Mouse (Mus musculus) CH12.LX (cell line): ENCODE measurements around the gene Hebp1. TPM values are rescaled to one million over a fixed set of nuclear protein-coding genes. Genes with fewer than 3 reads are reported as not detected.

ENCODE experiments used
- DNase-seq: peaks from one replicate; pipeline ENCODE4 v3.0.0-alpha.2; 2013; ENCODE audit errors: extremely low read depth
- H3K27ac ChIP-seq: 2 replicates; pipeline ENCODE4 v1.5.1; 2012; ENCODE audit warnings: low read depth, mild to moderate bottlenecking, control low read depth, moderate library complexity; ENCODE audit not compliant: insufficient read depth
- H3K27me3 ChIP-seq: replicated peaks from 2 replicates; pipeline ENCODE3; 2012; ENCODE audit warnings: inconsistent platforms
- H3K36me3 ChIP-seq, 2 experiments: replicated peaks in 1 of 2; 2 replicates each; pipeline versions ENCODE3 to v1.6.1; 2012; ENCODE audit warnings: inconsistent platforms in 1 of 2, low read length in 1 of 2, mild to moderate bottlenecking in 1 of 2, mixed read lengths in 1 of 2, moderate library complexity in 1 of 2; ENCODE audit not compliant: control insufficient read depth in 1 of 2, insufficient read depth in 1 of 2
- H3K4me1 ChIP-seq, 2 experiments: 2 replicates each; pipeline ENCODE4 v1.6.1; 2012; ENCODE audit warnings: inconsistent platforms in 1 of 2, moderate library complexity in 1 of 2; ENCODE audit not compliant: insufficient read depth in 2 of 2, control insufficient read depth in 1 of 2
- H3K4me2 ChIP-seq: 2 replicates; pipeline ENCODE4 v1.6.1; 2012; ENCODE audit warnings: low read depth, mild to moderate bottlenecking, control low read depth; ENCODE audit not compliant: poor library complexity, insufficient read depth, severe bottlenecking
- H3K4me3 ChIP-seq, 3 experiments: fragments of 150-350 bp in 1 of 3; sonication (generic) in 1 of 3; replicated peaks in 1 of 3; 2 replicates each; pipeline versions ENCODE3 to v1.5.1; 2011 to 2012; ENCODE audit warnings: low read depth in 2 of 3, low read length in 2 of 3, mild to moderate bottlenecking in 2 of 3, moderate library complexity in 2 of 3, control low read depth in 1 of 3, improper control_type of control experiment in 1 of 3, inconsistent platforms in 1 of 3, mixed read lengths in 1 of 3; ENCODE audit not compliant: poor library complexity in 1 of 3
- H3K79me2 ChIP-seq: replicated peaks from 2 replicates; pipeline ENCODE4 v1.6.1; 2012; ENCODE audit warnings: mild to moderate bottlenecking, moderate library complexity; ENCODE audit not compliant: control insufficient read depth, poor library complexity, insufficient read depth, severe bottlenecking; ENCODE audit errors: extremely low read depth
- H3K9ac ChIP-seq: 2 replicates; pipeline ENCODE4 v1.6.1; 2012; ENCODE audit warnings: low read depth, mild to moderate bottlenecking, control low read depth, moderate library complexity; ENCODE audit not compliant: insufficient read depth
- H3K9me3 ChIP-seq: replicated peaks from 2 replicates; pipeline ENCODE3; 2012; ENCODE audit warnings: low read length, inconsistent platforms, mixed read lengths
- CHD2 ChIP-seq: IDR thresholded peaks from 2 replicates; pipeline ENCODE4 v1.6.1; 2011; ENCODE audit warnings: low read length, improper control_type of control experiment
- CTCF ChIP-seq, 2 experiments: IDR thresholded peaks in 1 of 2; conservative IDR thresholded peaks in 1 of 2; 2 replicates each; pipeline ENCODE4 v1.5.1; 2011 to 2012; ENCODE audit warnings: low read depth in 2 of 2, low read length in 2 of 2, improper control_type of control experiment in 1 of 2, inconsistent platforms in 1 of 2, mild to moderate bottlenecking in 1 of 2, moderate library complexity in 1 of 2
- E2F4 ChIP-seq: IDR thresholded peaks from 2 replicates; pipeline ENCODE4 v1.6.1; 2011; ENCODE audit warnings: low read depth, low read length, improper control_type of control experiment; ENCODE audit not compliant: insufficient replicate concordance
- ETS1 ChIP-seq: conservative IDR thresholded peaks from 2 replicates; pipeline ENCODE4 v1.6.1; 2012; ENCODE audit warnings: low read depth, mild to moderate bottlenecking, inconsistent platforms, low read length, improper control_type of control experiment, moderate library complexity
- GABPA ChIP-seq: IDR thresholded peaks from 2 replicates; pipeline ENCODE4 v1.6.1; 2012; ENCODE audit warnings: low read depth, low read length, improper control_type of control experiment, inconsistent platforms; ENCODE audit not compliant: insufficient replicate concordance
- HCFC1 ChIP-seq: IDR thresholded peaks from 2 replicates; pipeline ENCODE4 v1.6.1; 2012; ENCODE audit warnings: low read depth, mild to moderate bottlenecking, inconsistent platforms, low read length, improper control_type of control experiment
- JUN ChIP-seq: IDR thresholded peaks from 2 replicates; pipeline ENCODE4 v1.6.1; 2011; ENCODE audit warnings: low read depth, mild to moderate bottlenecking, low read length, improper control_type of control experiment, moderate library complexity; ENCODE audit not compliant: insufficient read depth
- KAT2A ChIP-seq: IDR thresholded peaks from 2 replicates; pipeline ENCODE4 v1.6.1; 2012; ENCODE audit warnings: low read length, improper control_type of control experiment, inconsistent platforms; ENCODE audit not compliant: insufficient replicate concordance
- MAFK ChIP-seq: IDR thresholded peaks from 2 replicates; pipeline ENCODE4 v1.6.1; 2011; ENCODE audit warnings: low read length, improper control_type of control experiment; ENCODE audit not compliant: insufficient replicate concordance
- MAZ ChIP-seq: IDR thresholded peaks from 2 replicates; pipeline ENCODE4 v1.6.1; 2012; ENCODE audit warnings: low read depth, mild to moderate bottlenecking, inconsistent platforms, low read length, improper control_type of control experiment, moderate library complexity
- MEF2A ChIP-seq: IDR thresholded peaks from 2 replicates; pipeline ENCODE4 v1.6.1; 2014; ENCODE audit warnings: low read depth, mild to moderate bottlenecking, inconsistent platforms, low read length, improper control_type of control experiment, borderline replicate concordance
- NELFE ChIP-seq: IDR thresholded peaks from 2 replicates; pipeline ENCODE4 v1.6.1; 2011; ENCODE audit warnings: low read depth, low read length, improper control_type of control experiment
- NRF1 ChIP-seq: IDR thresholded peaks from 2 replicates; pipeline ENCODE4 v1.6.1; 2014; ENCODE audit warnings: low read depth, mild to moderate bottlenecking, inconsistent platforms, low read length, improper control_type of control experiment, moderate library complexity
- PAX5 ChIP-seq: IDR thresholded peaks from 2 replicates; pipeline ENCODE4 v1.6.1; 2012; ENCODE audit warnings: low read length, inconsistent platforms, mixed read lengths
- POLR2A ChIP-seq: IDR thresholded peaks from 2 replicates; pipeline ENCODE4 v1.6.1; 2011; ENCODE audit warnings: low read depth, mild to moderate bottlenecking, improper control_type of control experiment, low read length
- POLR2AphosphoS2 ChIP-seq: IDR thresholded peaks from 2 replicates; pipeline ENCODE4 v1.6.1; 2011; ENCODE audit warnings: low read depth, low read length, improper control_type of control experiment
- RAD21 ChIP-seq: IDR thresholded peaks from 2 replicates; pipeline ENCODE4 v1.6.1; 2011; ENCODE audit warnings: low read depth, mild to moderate bottlenecking, low read length, improper control_type of control experiment, moderate library complexity
- SMC3 ChIP-seq: IDR thresholded peaks from 2 replicates; pipeline ENCODE4 v1.6.1; 2011; ENCODE audit warnings: low read depth, low read length, improper control_type of control experiment
- USF1 ChIP-seq: IDR thresholded peaks from 2 replicates; pipeline ENCODE4 v1.6.1; 2014; ENCODE audit warnings: low read depth, mild to moderate bottlenecking, inconsistent platforms, low read length, improper control_type of control experiment
- ZC3H11A ChIP-seq: IDR thresholded peaks from 2 replicates; pipeline ENCODE4 v1.6.1; 2012; ENCODE audit warnings: low read depth, mild to moderate bottlenecking, inconsistent platforms, low read length, improper control_type of control experiment
- ZMIZ1 ChIP-seq: IDR thresholded peaks from 2 replicates; pipeline ENCODE4 v1.6.1; 2012; ENCODE audit warnings: low read depth, mild to moderate bottlenecking, inconsistent platforms, low read length, improper control_type of control experiment
- dilution Hi-C: fragments of 300-500 bp; cut with MboI; formaldehyde crosslinking; loops from 2 replicates; pipeline ENCODE4 v1.14.3; 2020; ENCODE audit warnings: low sequenced_read_pairs; ENCODE audit not compliant: extremely low pct_unique_long_range_greater_than_20kb, extremely low pct_ligation_motif_present
- in situ Hi-C: fragments of 300-500 bp; cut with MboI; formaldehyde crosslinking; loops from 3 replicates; pipeline ENCODE4 v1.14.3; 2019; ENCODE audit warnings: low sequenced_read_pairs, low pct_ligation_motif_present, low pct_unique_long_range_greater_than_20kb, mixed read lengths
- polyA plus RNA-seq: library from polyadenylated mRNA; unstranded; fragments of >175 nt; gene quantifications from 2 replicates; pipeline ENCODE4 v1.2.1, GENCODE M21; 2012; ENCODE audit warnings: low read depth; ENCODE audit not compliant: insufficient read length
- total RNA-seq, 2 experiments: library from RNA; depleted of rRNA; stranded (reverse); fragments of 300-350 nt in 1 of 2; fragments of >200 nt in 1 of 2; gene quantifications; 2 replicates each; pipeline ENCODE4 v1.2.3; 2012 to 2014

Gene Hebp1
- total and polyA plus RNA-seq, 3 experiments = not detected

DNA sequence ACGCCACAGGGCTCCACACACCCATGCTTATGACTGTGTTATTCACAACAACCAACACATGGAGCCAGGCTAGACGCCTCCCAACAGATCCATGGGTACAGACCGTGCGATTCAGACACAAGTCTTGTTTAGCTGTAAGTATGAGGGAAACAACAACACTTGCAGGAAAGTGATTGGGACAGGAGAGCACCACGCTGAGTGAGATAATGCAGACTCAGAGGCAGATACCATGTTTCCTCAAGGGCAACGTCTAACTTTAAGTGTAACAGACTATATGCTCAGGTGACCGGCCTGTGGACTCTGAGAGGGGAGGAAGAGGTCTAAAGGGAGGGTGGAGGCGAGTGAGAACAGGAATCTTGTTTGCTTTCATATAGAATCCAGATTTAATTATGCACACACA, 41.2 kb downstream of the Hebp1 start:
- in situ Hi-C loops (loop anchor here (10.0 kb wide), 2 partner anchors 88 to 218 kb away; no protein-coding TSS in a partner anchor), dilution Hi-C loops (no loop called here)
- no peak for DNase-seq
- peaks cover 3% of the 10 kb centered on the region for H3K9me3 ChIP-seq
- H3K4me3 ChIP-seq = no peak overlapping the region
- H3K27ac ChIP-seq = no peak overlapping the region
- peaks cover 0 to 3% of the 10 kb centered on the region in 2 experiments; a peak in 1 of 4 replicates for H3K4me1 ChIP-seq
- H3K27me3 ChIP-seq = no peaks in the 10 kb centered on the region
- H3K36me3 ChIP-seq = no peaks in the 10 kb centered on the region
- no peak overlapping the region for H3K4me2 ChIP-seq
- H3K79me2 ChIP-seq = no peaks in the 10 kb centered on the region
- H3K9ac ChIP-seq = no peak overlapping the region
- TF ChIP-seq POLR2A (no peak), PAX5 (no peak), ZMIZ1 (no peak), NRF1 (no peak), HCFC1 (no peak), MAFK (no peak), POLR2AphosphoS2 (no peak), MAZ (no peak), ETS1 (no peak), JUN (no peak), E2F4 (no peak), USF1 (no peak), NELFE (no peak), CHD2 (no peak), MEF2A (no peak), ZC3H11A (no peak), CTCF (conservative IDR thresholded peaks at IDR 0.05 in 1 of 2, IDR thresholded peaks at IDR 0.05 in 1 of 2; ENCODE audit: low read depth in 2 of 2, low read length in 2 of 2) (no peak), SMC3 (no peak)

- no peak for DNase-seq
- in situ Hi-C loops = loop anchor here (10.0 kb wide), 2 partner anchors 91 to 221 kb away; no protein-coding TSS in a partner anchor
- dilution Hi-C loops = no loop called here
- peaks cover 3% of the 10 kb centered on the region for H3K9me3 ChIP-seq
- peaks cover 3 to 15% of the 10 kb centered on the region in 2 experiments; a peak in 3 of 4 replicates for H3K4me1 ChIP-seq
- H3K79me2 ChIP-seq = no peaks in the 10 kb centered on the region
- H3K27ac ChIP-seq = no peak overlapping the region
- H3K36me3 ChIP-seq = no peaks in the 10 kb centered on the region
- H3K9ac ChIP-seq = no peak overlapping the region
- H3K4me3 ChIP-seq = no peak overlapping the region
- H3K27me3 ChIP-seq = no peaks in the 10 kb centered on the region
- no peak overlapping the region for H3K4me2 ChIP-seq
- TF ChIP-seq RAD21 (no peak), USF1 (no peak), GABPA (no peak), NELFE (no peak), KAT2A (no peak), MAFK (no peak)
Observed at GRCm38 (mm10) chr6:135153719-135154118, 44.1 kb downstream of the Hebp1 start.
